Mouse (Mus musculus): ENCODE measurements around the gene Dnm3. TPM values are rescaled to one million over a fixed set of nuclear protein-coding genes. Genes with fewer than 3 reads are reported as not detected.

Dnm3 gene
- total and polyA plus RNA-seq, 2 experiments from 2014 or later: 56.3 to 64.7 TPM

DNA sequence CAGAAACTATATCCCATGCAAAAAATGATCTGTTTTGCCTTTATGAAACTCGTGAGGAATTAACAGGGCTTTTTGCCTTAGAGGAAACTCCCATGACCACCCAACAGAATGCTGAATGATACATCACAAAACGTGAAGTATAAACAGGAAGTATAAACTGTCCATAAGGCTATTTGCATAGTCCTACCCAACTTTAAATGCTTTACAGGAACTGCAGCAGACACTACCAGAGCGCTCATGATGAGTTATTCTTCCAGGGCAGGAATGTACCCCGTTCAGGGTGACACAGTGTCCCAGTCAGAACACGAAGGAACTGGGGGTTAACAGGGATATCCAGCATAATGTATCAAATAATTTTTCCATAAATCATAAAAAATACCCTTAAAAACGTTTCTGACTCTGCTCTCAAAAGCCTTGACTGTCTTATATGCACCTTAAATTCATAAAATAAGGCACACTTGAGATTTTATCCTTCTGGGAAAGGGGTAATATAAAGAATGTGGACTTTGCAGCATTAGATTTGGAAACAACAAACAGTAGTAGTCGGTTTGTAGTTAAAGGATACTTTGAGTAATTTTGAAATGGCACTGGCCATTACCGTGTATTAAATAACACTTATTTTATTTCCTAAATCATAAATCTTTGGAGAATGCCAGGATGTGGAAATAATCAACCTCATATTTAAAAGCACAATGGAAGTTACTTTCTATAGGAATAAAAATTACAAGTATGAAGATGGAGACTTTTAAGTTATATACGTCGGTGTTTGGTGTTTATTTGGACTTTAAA, 252.8 kb downstream of the Dnm3 start:
- Histone ChIP-seq H3K9me3 (ENCODE audit: low read length) (no peaks in the 10 kb centered on the region), H3K9ac (replicated peaks; ENCODE audit: low read length) (no peak overlapping the region), H3K27ac (no peak overlapping the region), H3K4me3 (ENCODE audit: low read length) (no peak overlapping the region), H3K36me3 (ENCODE audit: insufficient read depth, low read length) (no peaks in the 10 kb centered on the region), H3K4me2 (ENCODE audit: low read depth, low read length) (no peak overlapping the region), H3K27me3 (ENCODE audit: insufficient read depth, low read length) (no peaks in the 10 kb centered on the region), H3K4me1 (ENCODE audit: insufficient read depth, low read length) (no peaks in the 10 kb centered on the region)
- TF ChIP-seq CTCF (IDR thresholded peaks at IDR 0.05; ENCODE audit: low read depth): no peak
- ATAC-seq (no peak), DNase-seq (ENCODE audit: low spot score) (no peak)
- 77% methylated on average over 10 of the region's 10 CpGs for WGBS

DNA sequence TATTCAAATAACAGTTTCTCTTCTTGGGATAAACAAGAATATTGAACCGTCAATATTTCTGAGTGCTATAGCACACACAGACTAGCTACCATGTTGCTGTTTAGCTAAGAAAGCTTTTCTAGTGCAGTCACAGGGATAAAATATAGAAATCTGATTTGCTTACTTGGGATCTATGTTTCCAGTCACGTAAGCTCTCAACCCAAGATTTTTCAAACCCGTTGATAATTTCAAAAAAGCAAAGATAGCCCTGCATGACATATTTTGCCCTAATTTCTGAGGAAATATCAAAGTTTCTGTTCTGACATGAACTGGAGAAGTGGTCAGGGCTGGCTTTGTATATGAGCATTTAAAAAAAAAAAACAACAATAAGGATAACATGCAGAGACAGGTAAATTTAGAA, 253.8 kb downstream of the Dnm3 start:
- Histone ChIP-seq H3K4me1 (ENCODE audit: insufficient read depth, low read length) (no peaks in the 10 kb centered on the region), H3K27ac (no peak overlapping the region), H3K4me2 (ENCODE audit: low read depth, low read length) (no peak overlapping the region), H3K9ac (replicated peaks; ENCODE audit: low read length) (no peak overlapping the region), H3K9me3 (ENCODE audit: low read length) (no peaks in the 10 kb centered on the region), H3K27me3 (ENCODE audit: insufficient read depth, low read length) (no peaks in the 10 kb centered on the region), H3K4me3 (ENCODE audit: low read length) (no peak overlapping the region), H3K36me3 (ENCODE audit: insufficient read depth, low read length) (no peaks in the 10 kb centered on the region)
- DNase-seq (ENCODE audit: low spot score): no peak
- ATAC-seq: no peak
- 92% methylated on average over 3 of the region's 3 CpGs for WGBS
- no peak for TF ChIP-seq CTCF (IDR thresholded peaks at IDR 0.05; ENCODE audit: low read depth)

DNA sequence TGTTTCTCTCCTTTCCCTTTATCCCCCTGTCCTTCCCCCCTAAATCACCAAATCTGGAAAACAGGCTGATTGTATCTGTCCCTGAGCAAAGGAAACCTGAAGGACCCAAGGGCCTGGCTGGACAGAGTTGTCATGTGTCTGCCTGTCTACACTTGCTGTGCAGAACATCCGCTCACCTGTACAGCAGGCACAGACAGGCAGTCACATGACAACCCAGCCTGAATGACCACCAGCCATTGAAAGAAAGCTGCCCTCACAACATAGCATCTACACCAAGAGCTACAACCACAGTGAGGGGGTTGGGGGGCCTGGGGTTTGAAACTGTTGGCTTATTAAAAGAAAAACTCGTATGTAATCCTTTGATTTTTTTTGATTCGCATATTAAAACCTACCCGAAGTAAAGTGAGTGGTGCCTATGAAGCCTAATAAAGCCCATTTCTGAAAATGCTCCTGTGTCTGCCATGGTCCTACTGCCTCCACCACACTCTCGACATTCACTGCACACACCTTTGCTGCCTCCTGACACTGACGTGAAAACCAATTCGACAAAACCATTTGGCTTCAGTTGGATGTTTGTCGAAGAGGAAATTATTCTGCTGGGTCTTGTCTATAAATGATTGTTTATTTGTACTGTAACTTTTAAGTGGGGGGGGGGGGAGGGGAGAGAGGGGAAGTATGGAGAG, 254.4 kb downstream of the Dnm3 start:
- no peak overlapping the region for H3K4me2 ChIP-seq (ENCODE audit: low read depth, low read length)
- H3K27ac ChIP-seq: no peak overlapping the region
- no peak for DNase-seq (ENCODE audit: low spot score)
- no peaks in the 10 kb centered on the region for H3K4me1 ChIP-seq (ENCODE audit: insufficient read depth, low read length)
- H3K27me3 ChIP-seq (ENCODE audit: insufficient read depth, low read length): no peaks in the 10 kb centered on the region
- H3K9ac ChIP-seq (replicated peaks; ENCODE audit: low read length): no peak overlapping the region
- 83% methylated on average over 8 of the region's 8 CpGs for WGBS
- H3K4me3 ChIP-seq (ENCODE audit: low read length): no peak overlapping the region
- H3K9me3 ChIP-seq (ENCODE audit: low read length): no peaks in the 10 kb centered on the region
- H3K36me3 ChIP-seq (ENCODE audit: insufficient read depth, low read length): no peaks in the 10 kb centered on the region
- ATAC-seq: no peak
- TF ChIP-seq CTCF (IDR thresholded peaks at IDR 0.05; ENCODE audit: low read depth): no peak

DNA sequence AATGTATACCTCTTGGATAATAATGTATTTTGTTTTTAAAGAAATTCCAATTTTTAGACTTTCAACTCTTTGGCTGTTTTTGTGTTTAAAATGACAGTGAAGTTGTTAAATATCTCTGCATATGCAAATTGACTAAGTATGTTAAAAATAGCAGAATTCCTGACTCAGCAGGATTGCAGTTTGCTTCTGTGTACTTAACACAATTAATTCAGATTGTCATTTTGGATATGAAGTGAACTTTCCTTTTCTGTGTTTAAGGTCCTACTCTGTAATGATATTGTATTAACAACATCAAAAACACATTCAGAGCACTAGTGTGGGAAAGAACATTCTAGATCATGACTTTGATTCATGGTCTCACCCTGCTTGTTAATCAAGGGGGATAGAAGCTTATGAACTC, 255.5 kb downstream of the Dnm3 start:
- no peak for DNase-seq (ENCODE audit: low spot score)
- Histone ChIP-seq H3K27me3 (ENCODE audit: insufficient read depth, low read length) (no peaks in the 10 kb centered on the region), H3K9ac (replicated peaks; ENCODE audit: low read length) (no peak overlapping the region), H3K36me3 (ENCODE audit: insufficient read depth, low read length) (no peaks in the 10 kb centered on the region), H3K4me2 (ENCODE audit: low read depth, low read length) (no peak overlapping the region), H3K27ac (no peak overlapping the region), H3K4me3 (ENCODE audit: low read length) (no peak overlapping the region), H3K9me3 (ENCODE audit: low read length) (no peaks in the 10 kb centered on the region), H3K4me1 (ENCODE audit: insufficient read depth, low read length) (no peaks in the 10 kb centered on the region)
- no peak for ATAC-seq
- TF ChIP-seq CTCF (IDR thresholded peaks at IDR 0.05; ENCODE audit: low read depth): no peak

DNA sequence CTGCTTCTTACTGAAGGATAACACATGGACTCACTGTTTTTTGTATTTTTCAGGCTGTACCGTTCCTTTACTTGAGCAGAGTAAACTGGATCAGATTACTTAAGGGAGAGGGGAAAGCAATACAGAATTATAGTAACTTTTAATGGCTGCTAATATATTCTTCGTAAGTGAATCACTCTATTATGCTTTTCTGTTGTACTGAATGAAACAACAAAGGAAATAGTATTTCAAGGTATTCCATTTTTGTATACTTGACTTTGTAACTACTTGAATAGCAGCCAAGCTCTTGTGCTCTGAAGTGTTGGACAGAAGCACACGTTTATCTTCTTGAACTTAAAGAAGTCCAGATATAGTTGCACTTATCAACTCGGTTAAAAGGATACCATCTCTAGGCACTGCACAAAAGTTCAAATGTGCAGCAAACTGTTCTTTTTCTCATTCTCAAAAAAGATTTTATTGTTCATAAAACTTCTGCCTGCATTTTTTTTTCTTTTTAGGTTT, 256.0 kb downstream of the Dnm3 start:
- ATAC-seq (no peak), DNase-seq (ENCODE audit: low spot score) (no peak)
- TF ChIP-seq CTCF (IDR thresholded peaks at IDR 0.05; ENCODE audit: low read depth): no peak

DNA sequence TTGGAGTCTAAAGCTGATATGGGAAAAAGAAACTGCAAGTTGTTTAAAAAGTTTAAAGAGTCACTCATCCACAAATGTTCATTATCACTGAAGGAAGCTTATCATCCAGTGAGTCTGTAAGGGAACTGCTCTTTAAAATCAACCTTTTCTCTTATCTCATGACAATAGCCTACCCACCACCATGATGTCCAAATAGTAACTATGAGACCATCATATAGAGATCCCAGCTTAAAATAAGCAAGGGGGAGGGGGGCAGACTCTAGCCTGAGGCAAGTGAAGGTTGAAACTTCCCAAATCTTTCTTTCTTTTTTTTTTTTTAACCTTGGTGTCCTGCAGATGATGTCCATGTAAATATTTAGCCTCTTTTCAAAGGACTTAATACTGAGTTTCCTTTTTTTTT, 256.9 kb downstream of the Dnm3 start:
- ATAC-seq (no peak), DNase-seq (ENCODE audit: low spot score) (no peak)
- no peak for TF ChIP-seq CTCF (IDR thresholded peaks at IDR 0.05; ENCODE audit: low read depth)
- H3K27ac ChIP-seq: no peak overlapping the region
- H3K4me3 ChIP-seq (ENCODE audit: low read length): no peak overlapping the region
- H3K9ac ChIP-seq (replicated peaks; ENCODE audit: low read length): no peak overlapping the region
- H3K9me3 ChIP-seq (ENCODE audit: low read length): no peaks in the 10 kb centered on the region
- no peaks in the 10 kb centered on the region for H3K36me3 ChIP-seq (ENCODE audit: insufficient read depth, low read length)
- H3K4me1 ChIP-seq (ENCODE audit: insufficient read depth, low read length): no peaks in the 10 kb centered on the region
- H3K27me3 ChIP-seq (ENCODE audit: insufficient read depth, low read length): no peaks in the 10 kb centered on the region
- H3K4me2 ChIP-seq (ENCODE audit: low read depth, low read length): no peak overlapping the region

More for the DNA sequence above, 256.0 kb downstream of the Dnm3 start:
- Histone ChIP-seq H3K9me3 (ENCODE audit: low read length) (no peaks in the 10 kb centered on the region), H3K9ac (replicated peaks; ENCODE audit: low read length) (no peak overlapping the region), H3K4me1 (ENCODE audit: insufficient read depth, low read length) (no peaks in the 10 kb centered on the region), H3K4me2 (ENCODE audit: low read depth, low read length) (no peak overlapping the region), H3K4me3 (ENCODE audit: low read length) (no peak overlapping the region), H3K27me3 (ENCODE audit: insufficient read depth, low read length) (no peaks in the 10 kb centered on the region), H3K27ac (no peak overlapping the region), H3K36me3 (ENCODE audit: insufficient read depth, low read length) (no peaks in the 10 kb centered on the region)
- WGBS: 65% methylated on average over 4 of the region's 4 CpGs

DNA sequence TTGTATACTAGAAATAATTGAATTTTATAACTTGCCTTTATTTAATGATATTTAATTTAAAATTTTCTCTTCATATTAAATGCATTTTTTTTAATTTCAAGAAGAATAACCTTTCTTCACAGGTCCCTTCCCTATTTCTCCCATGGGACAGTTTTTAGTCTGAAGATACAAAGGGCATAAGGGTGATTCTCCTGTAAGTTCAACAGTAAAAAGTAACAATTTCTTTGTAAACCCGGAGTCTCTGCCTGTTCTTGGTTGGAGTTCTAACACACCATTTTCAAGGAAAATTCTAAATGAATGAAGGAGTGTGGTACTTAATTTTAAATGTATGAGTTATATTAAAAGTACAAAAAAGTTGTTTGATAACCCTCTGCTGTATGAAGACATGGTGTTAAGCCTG, 258.1 kb downstream of the Dnm3 start:
- H3K4me2 ChIP-seq (ENCODE audit: low read depth, low read length): no peak overlapping the region
- 93% methylated on average over 1 of the region's 1 CpGs for WGBS
- no peaks in the 10 kb centered on the region for H3K4me1 ChIP-seq (ENCODE audit: insufficient read depth, low read length)
- H3K9ac ChIP-seq (replicated peaks; ENCODE audit: low read length): no peak overlapping the region
- no peak overlapping the region for H3K27ac ChIP-seq
- ATAC-seq (no peak), DNase-seq (ENCODE audit: low spot score) (no peak)
- no peaks in the 10 kb centered on the region for H3K36me3 ChIP-seq (ENCODE audit: insufficient read depth, low read length)
- H3K27me3 ChIP-seq (ENCODE audit: insufficient read depth, low read length): no peaks in the 10 kb centered on the region
- TF ChIP-seq CTCF (IDR thresholded peaks at IDR 0.05; ENCODE audit: low read depth): no peak
- no peak overlapping the region for H3K4me3 ChIP-seq (ENCODE audit: low read length)
- H3K9me3 ChIP-seq (ENCODE audit: low read length): no peaks in the 10 kb centered on the region
